Mouse (Mus musculus) limb, embryonic 11.5 days (tissue): Measurements from ENCODE around the gene Mmp27. TPM values are rescaled to one million over a fixed set of nuclear protein-coding genes. Genes with fewer than 3 reads are reported as not detected.

Experiments used
- ATAC-seq: fragments of 200-750 bp; cut with Nextera tagmentation; 2 replicates; pipeline ENCODE4 v1.8.0; 2017; ENCODE audit warnings: low read depth; ENCODE audit not compliant: insufficient number of reproducible peaks, low FRiP score, low TSS enrichment
- DNase-seq: peaks from one replicate; pipeline ENCODE4 v3.0.0-alpha.2; 2015; ENCODE audit warnings: low spot score
- H3K27ac ChIP-seq: fragments of 300-500 bp; sonication (generic); replicated peaks from 2 replicates; pipeline ENCODE4 v1.5.1; 2014; ENCODE audit warnings: low read depth, mild to moderate bottlenecking, low read length
- H3K27me3 ChIP-seq: fragments of 300-500 bp; sonication (generic); 2 replicates; pipeline ENCODE4 v1.6.1; 2014; ENCODE audit warnings: mild to moderate bottlenecking, low read length, mixed read lengths; ENCODE audit not compliant: control insufficient read depth, insufficient read depth
- H3K36me3 ChIP-seq: fragments of 300-500 bp; sonication (generic); 2 replicates; pipeline ENCODE4 v1.6.1; 2014; ENCODE audit warnings: mild to moderate bottlenecking, low read length, moderate library complexity, mixed read lengths; ENCODE audit not compliant: control insufficient read depth, insufficient read depth
- H3K4me1 ChIP-seq: fragments of 300-500 bp; sonication (generic); 2 replicates; pipeline ENCODE4 v1.6.1; 2014; ENCODE audit warnings: low read length, mixed read lengths; ENCODE audit not compliant: control insufficient read depth, insufficient read depth
- H3K4me2 ChIP-seq: fragments of 300-500 bp; sonication (generic); 2 replicates; pipeline ENCODE4 v1.6.1; 2014; ENCODE audit warnings: low read depth, mild to moderate bottlenecking, moderate library complexity; ENCODE audit not compliant: severe bottlenecking
- H3K4me3 ChIP-seq: fragments of 300-500 bp; sonication (generic); 2 replicates; pipeline ENCODE4 v1.5.1; 2014; ENCODE audit warnings: low read depth, low read length
- H3K9ac ChIP-seq: fragments of 300-500 bp; sonication (generic); 2 replicates; pipeline ENCODE4 v1.6.1; 2014; ENCODE audit warnings: mild to moderate bottlenecking, low read length
- H3K9me3 ChIP-seq: fragments of 300-500 bp; sonication (generic); 2 replicates; pipeline ENCODE4 v1.6.1; 2016; ENCODE audit warnings: low read length; ENCODE audit not compliant: control insufficient read depth
- WGBS: fragments of 180-500 bp; shearing (Covaris S2); extraction: QIAGEN DNeasy Blood & Tissue Kit; methylation state at CpG from one replicate; pipeline ENCODE4 v1.1.7; 2014; 5-methylcytosine and 5-hydroxymethylcytosine counted together
- polyA plus RNA-seq: library from polyadenylated mRNA; unstranded; fragments of >200 nt; fragmentation: Nextera tagmentation; extraction: Ambion mirVana; gene quantifications from 2 replicates; pipeline ENCODE4 v1.2.1, GENCODE M21; 2014

Gene Mmp27
- not detected in 2 replicates for polyA plus RNA-seq

GRCm38 (mm10) chr9:7571162-7571561 lies at the start of gene Mmp27:
Mmp27 (plus strand) TSS chr9:7571396.
- Histone ChIP-seq H3K9me3 (no peaks in the 10 kb centered on the region), H3K36me3 (no peaks in the 10 kb centered on the region), H3K27me3 (no peaks in the 10 kb centered on the region), H3K4me1 (no peaks in the 10 kb centered on the region), H3K27ac (no peak within 1 kb of the TSS), H3K4me2 (no peak within 1 kb of the TSS), H3K4me3 (no peak within 1 kb of the TSS), H3K9ac (no peak within 1 kb of the TSS)
- WGBS, result 55% methylated on average over 4 of the region's 4 CpGs
- ATAC-seq (no peak), DNase-seq (no peak)

DNA sequence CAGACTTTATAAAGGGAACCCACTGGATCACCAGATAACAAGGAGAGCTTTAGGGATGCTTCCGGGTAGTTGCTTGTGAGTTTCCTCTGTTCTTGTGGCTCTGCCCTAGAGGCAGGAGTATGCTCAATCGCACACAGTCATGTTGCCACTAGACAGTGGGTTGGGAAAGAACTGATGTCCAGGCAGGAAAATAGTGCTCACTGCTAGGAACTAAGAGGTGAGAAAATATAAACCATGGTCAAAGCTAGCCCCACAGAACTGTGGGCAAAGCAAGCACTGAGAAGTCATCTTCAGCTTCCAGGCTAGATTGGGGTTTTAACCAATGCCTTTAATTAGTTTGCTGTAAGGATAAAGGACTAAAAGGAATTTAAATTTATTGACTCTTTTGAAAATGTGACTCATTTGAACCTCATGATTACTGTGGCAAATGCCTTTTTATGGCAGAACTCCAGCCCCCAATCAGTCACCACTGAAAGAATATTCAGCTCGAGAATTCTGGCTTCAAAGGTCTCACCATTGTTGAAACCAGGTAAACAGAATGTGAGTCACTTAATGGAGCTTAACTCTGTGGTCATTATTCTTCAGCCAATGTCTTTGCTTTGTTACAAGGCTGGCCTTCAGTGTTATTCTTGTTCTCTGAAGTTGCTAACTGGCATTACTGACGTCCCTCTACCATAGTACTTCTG lies 44.8 kb upstream of the Mmp27 start:
- WGBS, result 70% methylated on average over 4 of the region's 4 CpGs
- Histone ChIP-seq H3K36me3 (no peaks in the 10 kb centered on the region), H3K4me3 (no peak overlapping the region), H3K27ac (no peak overlapping the region), H3K4me1 (no peaks in the 10 kb centered on the region), H3K4me2 (no peak overlapping the region), H3K9ac (no peak overlapping the region), H3K9me3 (no peaks in the 10 kb centered on the region), H3K27me3 (no peaks in the 10 kb centered on the region)
- ATAC-seq (no peak), DNase-seq (no peak)

GRCm38 (mm10) chr9:7542763-7543162 lies 28.4 kb upstream of the Mmp27 start:
- H3K36me3 ChIP-seq, result no peaks in the 10 kb centered on the region
- H3K9ac ChIP-seq, result no peak overlapping the region
- DNase-seq, result no peak
- no peak overlapping the region for H3K27ac ChIP-seq
- H3K4me2 ChIP-seq, result no peak overlapping the region
- no peaks in the 10 kb centered on the region for H3K4me1 ChIP-seq
- no peak for ATAC-seq
- H3K4me3 ChIP-seq, result no peak overlapping the region
- H3K9me3 ChIP-seq, result no peaks in the 10 kb centered on the region
- no peaks in the 10 kb centered on the region for H3K27me3 ChIP-seq

DNA sequence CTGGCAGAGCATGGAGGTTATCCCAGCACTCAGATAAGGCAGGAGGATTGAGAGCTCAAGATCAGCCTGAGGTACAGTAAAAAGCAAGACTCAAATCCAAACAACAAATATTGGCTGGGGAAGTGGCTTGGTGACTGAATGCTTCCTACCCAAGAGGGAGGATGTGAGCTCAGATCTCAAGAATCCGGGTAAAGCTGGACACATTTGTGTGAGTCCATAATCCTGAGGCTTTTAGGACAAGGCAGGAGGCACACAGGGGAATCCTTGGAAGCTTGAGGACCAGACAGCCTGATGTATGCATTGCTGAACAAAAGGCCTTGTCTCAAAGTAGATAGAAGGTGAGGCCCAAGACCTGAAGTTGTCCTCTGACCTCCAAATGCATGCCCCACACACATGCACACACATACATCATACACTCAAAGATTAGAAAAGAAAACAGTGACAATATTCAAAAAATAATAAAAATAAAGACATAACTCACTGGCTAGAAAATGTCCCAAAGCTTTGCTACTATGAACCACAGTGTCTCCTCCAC lies 26.2 kb upstream of the Mmp27 start:
- DNase-seq, result no peak
- no peak for ATAC-seq
- H3K27me3 ChIP-seq, result no peaks in the 10 kb centered on the region
- H3K27ac ChIP-seq, result no peak overlapping the region
- 72% methylated on average over 1 of the region's 1 CpGs for WGBS
- H3K9me3 ChIP-seq, result no peaks in the 10 kb centered on the region
- no peaks in the 10 kb centered on the region for H3K36me3 ChIP-seq
- no peak overlapping the region for H3K9ac ChIP-seq
- no peak overlapping the region for H3K4me3 ChIP-seq
- H3K4me1 ChIP-seq, result no peaks in the 10 kb centered on the region
- no peak overlapping the region for H3K4me2 ChIP-seq

- H3K9ac ChIP-seq, result no peak overlapping the region
- no peaks in the 10 kb centered on the region for H3K4me1 ChIP-seq
- no peak overlapping the region for H3K27ac ChIP-seq
- H3K9me3 ChIP-seq, result no peaks in the 10 kb centered on the region
- no peaks in the 10 kb centered on the region for H3K27me3 ChIP-seq
- no peak overlapping the region for H3K4me3 ChIP-seq
- H3K4me2 ChIP-seq, result no peak overlapping the region
- DNase-seq (no peak), ATAC-seq (no peak)
- 62% methylated on average over 1 of the region's 1 CpGs for WGBS
- no peaks in the 10 kb centered on the region for H3K36me3 ChIP-seq
Measured at GRCm38 (mm10) chr9:7545471-7545870, 25.7 kb upstream of the Mmp27 start.

DNA sequence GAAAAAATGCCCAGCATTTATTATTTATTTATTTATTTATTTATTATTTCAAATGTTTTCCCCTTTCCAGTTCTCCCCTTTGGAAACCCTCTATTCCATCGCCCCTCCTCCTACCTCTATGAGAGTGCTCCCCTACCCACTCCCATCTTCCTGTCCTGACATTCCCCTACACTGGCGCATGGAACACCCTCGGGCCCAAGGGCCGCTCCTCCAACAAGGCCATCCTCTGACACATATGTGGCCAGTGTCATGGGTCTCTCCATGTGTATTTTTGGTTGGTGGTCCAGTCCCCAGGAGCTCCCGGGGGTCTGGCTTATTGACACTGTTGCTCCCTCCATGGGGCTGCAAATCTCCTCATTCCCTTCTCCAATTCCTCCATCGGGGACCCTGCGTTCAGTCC lies 25.3 kb upstream of the Mmp27 start:
- 92% methylated on average over 7 of the region's 7 CpGs for whole genome bisulfite sequencing
- DNase-seq (no peak), ATAC-seq (0 out of 2 replicates have a peak, but pooled peaks have one; percentile 60)
- H3K4me1 ChIP-seq, result no peaks in the 10 kb centered on the region
- H3K4me3 ChIP-seq, result no peak overlapping the region
- H3K9ac ChIP-seq, result no peak overlapping the region
- H3K27me3 ChIP-seq, result no peaks in the 10 kb centered on the region
- H3K36me3 ChIP-seq, result no peaks in the 10 kb centered on the region
- H3K9me3 ChIP-seq, result no peaks in the 10 kb centered on the region
- H3K4me2 ChIP-seq, result no peak overlapping the region
- H3K27ac ChIP-seq, result no peak overlapping the region

- H3K4me3 ChIP-seq, result no peak overlapping the region
- H3K9me3 ChIP-seq, result no peaks in the 10 kb centered on the region
- no peaks in the 10 kb centered on the region for H3K4me1 ChIP-seq
- ATAC-seq (no peak), DNase-seq (no peak)
- H3K36me3 ChIP-seq, result no peaks in the 10 kb centered on the region
- H3K27ac ChIP-seq, result no peak overlapping the region
- no peak overlapping the region for H3K9ac ChIP-seq
- H3K27me3 ChIP-seq, result no peaks in the 10 kb centered on the region
- no peak overlapping the region for H3K4me2 ChIP-seq
Measured at GRCm38 (mm10) chr9:7551943-7552342, 19.3 kb upstream of the Mmp27 start.

- ATAC-seq (no peak), DNase-seq (no peak)
- Histone ChIP-seq H3K4me1 (no peaks in the 10 kb centered on the region), H3K9me3 (no peaks in the 10 kb centered on the region), H3K9ac (no peak overlapping the region), H3K27me3 (no peaks in the 10 kb centered on the region), H3K27ac (no peak overlapping the region), H3K4me2 (no peak overlapping the region), H3K36me3 (no peaks in the 10 kb centered on the region), H3K4me3 (no peak overlapping the region)
- WGBS, result 82% methylated on average over 3 of the region's 3 CpGs
Measured at GRCm38 (mm10) chr9:7553536-7553935, 17.7 kb upstream of the Mmp27 start.

DNA sequence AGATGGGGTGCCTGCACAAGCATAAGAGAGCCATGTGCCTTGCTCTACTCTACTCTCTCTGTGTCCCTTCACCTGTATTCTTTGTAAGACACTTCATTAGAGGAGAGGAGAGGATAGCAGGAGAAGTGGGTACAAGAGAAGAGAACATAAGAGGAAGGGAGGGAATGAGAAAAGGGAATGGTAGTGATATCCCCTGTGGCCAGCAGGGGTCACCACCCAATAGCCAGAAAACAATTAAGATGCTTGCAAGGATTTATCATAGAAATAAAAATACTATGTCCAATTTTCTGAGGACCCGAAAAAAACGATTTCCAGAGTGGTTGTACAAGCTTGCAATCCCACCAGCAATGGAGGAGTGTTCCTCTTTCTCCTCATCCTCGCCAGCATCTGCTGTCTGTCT lies 16.8 kb upstream of the Mmp27 start:
- DNase-seq, result no peak
- 28% methylated on average over 3 of the region's 3 CpGs for WGBS
- Histone ChIP-seq H3K36me3 (no peaks in the 10 kb centered on the region), H3K9me3 (no peaks in the 10 kb centered on the region), H3K9ac (no peak overlapping the region), H3K4me1 (no peaks in the 10 kb centered on the region), H3K4me3 (no peak overlapping the region), H3K27me3 (no peaks in the 10 kb centered on the region), H3K27ac (no peak overlapping the region), H3K4me2 (no peak overlapping the region)
- ATAC-seq, result no peak
